Mouse (Mus musculus): ENCODE data around the gene Tmem120b.

- no peak for TF ChIP-seq CTCF (IDR thresholded peaks at IDR 0.05; ENCODE audit: low read depth)
- TF ChIP-seq EP300 (IDR thresholded peaks at IDR 0.05; ENCODE audit: low read depth) = no peak
Measured at GRCm38 (mm10) chr5:123159866-123160265, 91.7 kb downstream of the Tmem120b start.
